Mouse (Mus musculus) left cerebral cortex, adult 8-10 months (tissue): ENCODE results near the gene Dennd6a. TPM values are rescaled to one million over a fixed set of nuclear protein-coding genes. Genes with fewer than 3 reads are reported as not detected.
"Not testable (repeated sequence)": the region's sequence is repeated elsewhere in the genome, so short reads cannot be mapped to it uniquely, and the experiment has no call there.

Experiments used
- DNase-seq, 2 experiments: peaks; one replicate each; pipeline ENCODE4 v3.0.0; 2022; ENCODE audit warnings: low spot score in 2 of 2
- total RNA-seq, 4 experiments: library from RNA; stranded (reverse); gene quantifications; 2 replicates each; pipeline ENCODE4 v1.2.4; 2022

Gene Dennd6a
- 10 to 100 TPM; 25.5 to 29.8 (median 27.5) TPM for total RNA-seq

- DNase-seq = not testable (repeated sequence)
These were observed at the start of gene Dennd6a for GRCm38 (mm10) chr14:26573556-26573955. Dennd6a (plus strand) TSS chr14:26573856.

GRCm38 (mm10) chr14:26525955-26526354 lies 47.7 kb upstream of the Dennd6a start:
- DNase-seq = no peak

GRCm38 (mm10) chr14:26528296-26528695 lies 45.4 kb upstream of the Dennd6a start:
- DNase-seq = no peak

DNA sequence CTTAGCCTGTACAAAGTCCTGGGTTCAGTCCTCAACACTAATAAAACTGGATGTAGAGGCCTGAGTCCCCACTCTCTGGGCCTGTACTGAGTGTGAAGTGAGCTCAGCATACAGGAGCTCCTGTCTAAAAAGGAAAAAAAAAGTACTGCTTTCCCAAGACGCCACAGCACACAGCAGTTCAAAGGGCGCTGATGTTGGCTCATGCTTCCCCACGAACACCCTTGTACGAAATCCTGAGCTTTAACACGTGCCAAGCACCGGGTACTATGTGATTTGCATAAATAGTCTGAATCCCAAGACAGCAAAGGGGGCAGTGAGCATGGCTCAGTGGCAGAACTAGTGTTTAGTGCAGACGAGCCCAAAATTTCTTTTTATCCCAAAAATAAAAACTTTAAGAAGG lies 43.3 kb upstream of the Dennd6a start:
- no peak for DNase-seq

DNA sequence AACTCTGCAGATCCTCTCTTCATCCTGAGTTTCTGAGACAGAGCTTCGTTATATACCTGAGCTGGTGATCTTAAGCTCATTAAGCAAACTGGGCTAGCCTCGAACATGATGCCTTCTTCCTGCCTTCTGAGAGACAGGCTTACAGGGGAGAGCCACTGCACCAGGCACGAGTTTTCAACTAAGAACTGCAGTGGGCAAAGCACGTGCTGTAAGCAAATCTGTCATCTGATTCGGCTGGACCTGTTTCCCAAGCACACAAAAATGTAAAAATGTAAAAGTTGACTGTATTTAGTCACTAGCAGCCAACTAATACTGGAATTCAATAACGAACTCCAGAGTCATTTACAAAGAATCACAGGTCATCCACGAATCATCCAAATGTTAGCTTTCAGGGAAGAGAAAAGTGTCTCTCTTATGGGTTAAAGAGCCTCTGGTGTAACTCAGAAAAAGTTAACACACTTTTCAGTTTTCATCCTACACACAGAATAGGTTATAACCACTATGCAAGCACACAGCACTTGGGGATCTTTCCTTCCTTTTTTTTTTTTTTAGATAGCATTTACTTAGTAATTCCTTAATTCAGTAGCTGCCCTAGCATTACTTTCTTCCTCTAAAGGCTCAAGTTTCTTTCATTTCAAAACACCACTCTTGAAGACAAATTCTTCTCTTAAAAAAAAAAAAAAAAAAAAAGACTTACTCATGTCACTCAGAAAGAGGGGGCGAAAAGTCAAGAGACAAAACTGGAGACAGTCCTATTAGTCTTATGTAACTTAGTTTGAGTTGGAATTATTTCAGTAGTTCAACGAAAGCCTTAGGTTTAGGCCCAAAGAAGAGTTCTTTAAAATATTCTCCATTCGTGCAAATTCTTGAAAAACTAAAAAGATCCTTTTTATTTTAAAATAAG lies 42.0 kb upstream of the Dennd6a start:
- no peak for DNase-seq

DNA sequence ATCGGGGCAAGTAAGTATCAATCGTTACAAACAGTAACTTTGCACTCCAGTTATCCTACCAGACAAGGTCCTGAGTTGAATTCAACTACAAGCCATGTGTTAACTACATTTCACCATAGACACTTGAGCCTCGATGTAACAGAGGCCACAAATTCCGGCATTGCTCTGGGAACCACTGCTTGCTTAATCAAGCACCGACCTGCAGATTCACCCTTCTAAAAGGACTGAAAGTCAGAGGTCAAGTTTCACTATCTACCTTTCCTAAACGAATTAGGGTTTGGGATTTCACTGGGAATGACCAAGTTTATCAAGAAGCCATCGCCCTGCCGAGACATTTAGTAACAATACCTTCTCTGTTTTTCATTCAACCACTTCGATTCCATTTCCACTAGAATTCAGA lies 40.9 kb upstream of the Dennd6a start:
- DNase-seq = no peak

- no peak for DNase-seq
These were observed 40.4 kb upstream of the Dennd6a start for GRCm38 (mm10) chr14:26533267-26533666.

DNA sequence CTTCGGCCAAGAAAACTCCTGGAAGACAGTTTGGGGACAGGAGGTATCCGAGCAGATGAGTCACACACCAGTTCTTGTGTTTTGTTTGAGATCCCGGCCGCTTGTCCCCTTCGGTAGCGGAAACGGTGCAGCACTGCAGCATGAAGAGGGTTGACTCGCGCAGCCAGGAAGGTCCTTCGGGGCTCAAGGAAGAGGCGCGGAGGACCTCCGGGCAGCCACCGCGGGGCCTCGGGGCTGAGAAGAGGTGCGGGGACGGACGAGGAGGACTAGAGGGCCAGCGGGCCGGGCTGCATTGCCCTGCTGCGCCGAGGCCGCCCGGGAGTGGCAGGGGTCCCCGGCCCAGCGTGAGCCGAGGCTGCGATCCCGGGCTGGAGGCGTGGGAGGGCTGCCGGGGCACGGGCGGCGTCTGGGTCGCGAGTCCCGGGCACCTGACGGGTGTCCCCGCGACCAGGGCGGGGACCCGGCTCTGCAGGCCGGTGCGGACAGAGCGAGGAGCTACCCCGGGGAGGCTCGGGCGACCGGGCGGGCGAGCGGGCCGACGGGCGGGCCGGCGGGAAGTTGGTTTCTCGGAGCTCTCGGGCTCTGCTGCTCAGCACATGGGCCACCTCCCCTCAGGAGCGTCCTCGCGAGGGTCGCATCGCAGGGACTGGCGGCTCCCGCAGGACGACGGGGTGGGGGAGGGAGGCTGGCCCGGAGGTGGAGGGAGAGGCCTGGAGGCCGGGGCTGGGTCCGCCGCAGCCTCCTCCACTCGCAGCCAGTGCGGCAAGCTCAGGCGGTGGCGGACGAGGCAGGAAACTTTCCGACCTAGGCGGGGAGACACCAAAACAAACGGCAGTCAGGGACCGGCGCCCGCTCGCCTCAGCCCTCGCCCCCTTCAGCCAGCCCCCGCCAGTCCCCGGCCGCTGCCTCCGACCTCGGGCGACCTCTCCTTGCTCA lies 39.6 kb upstream of the Dennd6a start:
- peak; percentile 19 to 24 for DNase-seq

DNA sequence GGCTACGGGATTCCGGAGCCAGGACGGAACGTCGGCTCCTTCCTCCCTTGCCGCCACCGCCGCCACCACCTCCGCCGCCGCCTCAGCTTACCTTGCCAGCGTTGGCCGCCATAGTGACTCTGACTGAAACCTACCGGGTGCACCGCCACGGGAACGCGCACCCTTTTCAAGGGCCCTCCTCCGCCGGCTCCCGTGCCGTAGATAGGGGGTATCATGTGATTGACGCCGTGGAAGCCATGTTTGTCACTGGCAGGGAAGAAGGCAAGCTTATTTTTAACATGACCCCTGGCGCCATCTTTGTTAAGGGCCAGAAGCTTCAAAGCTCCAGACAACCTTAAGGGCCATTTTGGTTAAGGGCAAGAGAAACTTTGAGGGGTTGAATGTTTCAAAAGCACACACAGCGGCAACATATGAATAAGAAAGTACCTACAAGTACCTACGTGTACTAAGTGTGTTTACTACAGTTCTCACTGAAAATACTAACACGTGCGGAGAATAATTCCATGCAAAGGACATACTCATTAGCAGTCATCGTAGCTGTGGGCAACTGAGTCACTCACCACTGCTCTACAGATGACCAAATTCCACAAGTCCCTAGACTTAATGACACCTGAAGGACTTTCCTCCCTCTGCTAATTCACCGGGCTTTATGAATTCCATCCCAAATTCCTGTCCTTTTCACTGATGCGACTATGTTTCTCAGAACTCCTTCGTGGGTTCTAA lies 38.7 kb upstream of the Dennd6a start, which contains the start of gene Slmap:
TSS of gene Slmap (minus strand) at position 175 of the 723 bp plus-strand sequence.
- DNase-seq = peak; percentile 98 to 99

GRCm38 (mm10) chr14:26539241-26539640 lies 34.4 kb upstream of the Dennd6a start:
- peak in 1 of 2 experiments; percentile 37 for DNase-seq

DNA sequence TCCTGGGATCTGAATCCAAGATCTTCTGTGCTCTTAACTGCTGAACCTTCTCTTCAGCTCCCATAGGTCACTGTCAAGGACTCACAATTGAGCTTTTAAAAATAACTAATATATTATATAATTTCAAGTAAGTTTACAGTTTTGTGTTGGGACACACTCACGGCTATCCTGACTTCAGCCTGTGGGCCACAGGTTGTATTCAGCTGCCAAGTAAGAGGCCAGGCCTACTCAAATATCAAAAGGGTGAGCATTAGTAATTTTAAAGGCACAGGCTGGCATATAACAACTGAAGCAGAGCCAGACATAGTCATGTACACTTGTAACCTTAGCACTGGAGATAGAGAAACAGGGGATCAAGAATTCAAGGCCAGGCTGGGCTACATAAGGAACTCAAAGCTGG lies 33.1 kb upstream of the Dennd6a start:
- no peak for DNase-seq

DNA sequence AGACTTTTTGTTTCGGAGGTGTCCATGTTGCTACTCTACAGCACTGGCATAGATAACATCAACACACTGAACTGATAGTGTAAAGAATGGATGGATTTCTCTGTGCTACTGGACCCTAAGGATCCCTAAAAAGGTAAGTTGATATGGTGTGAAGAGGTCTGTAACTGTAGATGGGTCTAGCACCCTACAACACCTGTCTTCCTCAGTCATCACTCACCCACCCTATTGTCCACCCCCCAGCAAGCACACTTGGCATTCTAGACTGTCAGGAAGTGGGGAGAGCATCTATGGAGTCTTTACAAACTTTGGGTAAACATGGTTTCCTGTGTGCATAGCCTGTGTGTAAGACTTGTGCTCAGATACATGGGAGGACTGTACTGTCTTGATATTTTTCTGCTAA lies 31.5 kb upstream of the Dennd6a start:
- DNase-seq = no peak

DNA sequence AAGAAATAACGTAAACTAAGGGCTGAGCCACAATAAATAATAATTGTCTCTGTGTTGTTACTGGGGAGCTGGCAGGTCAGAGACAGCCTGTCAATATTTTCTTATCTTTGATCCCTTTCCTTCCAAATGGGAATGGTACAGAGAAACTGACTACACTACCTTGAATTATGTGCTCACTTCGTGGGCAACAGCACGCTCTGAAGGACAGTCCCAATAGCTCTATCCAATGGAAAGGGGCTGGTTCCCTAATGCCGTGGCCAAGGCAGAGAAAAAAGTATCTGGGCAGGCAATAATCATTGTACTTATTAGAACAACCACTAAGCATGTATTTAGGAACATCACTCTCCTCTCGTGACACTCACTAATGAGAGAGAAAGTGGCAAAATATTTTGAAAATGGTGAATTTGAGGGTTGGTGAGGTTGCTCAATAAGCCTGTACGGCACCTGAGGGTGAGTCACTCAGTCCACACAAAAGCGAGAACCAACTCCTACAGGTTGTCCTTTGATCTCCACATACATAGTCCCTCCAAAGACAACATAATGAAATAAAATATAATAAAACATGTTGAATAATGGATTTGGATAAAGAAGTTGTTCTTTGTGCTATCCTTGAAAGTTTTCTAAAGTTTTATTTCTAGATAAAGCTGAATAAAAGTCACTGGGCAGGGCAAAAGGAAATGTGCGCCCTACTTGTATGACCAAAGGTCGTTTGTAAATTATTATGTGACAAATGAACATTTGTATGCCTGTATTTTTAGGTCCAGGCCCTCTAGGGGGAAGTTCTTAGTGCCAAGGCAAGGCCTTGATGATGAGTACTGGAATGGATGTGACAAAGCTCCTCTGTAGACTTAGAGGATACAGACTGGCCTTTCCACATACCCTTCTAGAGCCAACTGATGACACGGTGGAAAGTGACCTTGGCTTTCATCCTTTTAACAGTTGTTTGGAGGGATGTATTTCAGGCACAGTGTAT lies 25.9 kb upstream of the Dennd6a start:
- no peak for DNase-seq

- DNase-seq = no peak
These were observed 22.9 kb upstream of the Dennd6a start for GRCm38 (mm10) chr14:26550712-26551111.

- DNase-seq = no peak
These were observed 21.2 kb upstream of the Dennd6a start for GRCm38 (mm10) chr14:26552441-26552840.

DNA sequence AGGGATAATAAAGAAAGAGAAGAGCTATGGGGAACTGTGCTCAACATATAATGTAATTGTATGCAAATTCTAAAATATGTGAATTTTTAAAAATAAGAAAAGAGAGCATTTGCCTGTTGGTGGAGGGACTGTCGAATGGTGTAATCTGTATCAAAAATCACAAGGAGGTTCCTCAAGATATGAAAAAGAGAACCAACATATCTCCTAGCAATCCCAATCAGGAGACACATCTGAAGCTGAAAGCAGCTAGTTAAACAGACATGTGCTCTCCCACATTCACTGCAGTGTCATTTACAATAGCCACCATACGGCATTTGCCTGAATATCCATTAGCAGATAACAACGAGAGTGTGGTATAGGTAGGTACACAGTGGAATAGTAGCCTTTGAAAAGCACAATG lies 20.8 kb upstream of the Dennd6a start:
- DNase-seq = no peak

DNA sequence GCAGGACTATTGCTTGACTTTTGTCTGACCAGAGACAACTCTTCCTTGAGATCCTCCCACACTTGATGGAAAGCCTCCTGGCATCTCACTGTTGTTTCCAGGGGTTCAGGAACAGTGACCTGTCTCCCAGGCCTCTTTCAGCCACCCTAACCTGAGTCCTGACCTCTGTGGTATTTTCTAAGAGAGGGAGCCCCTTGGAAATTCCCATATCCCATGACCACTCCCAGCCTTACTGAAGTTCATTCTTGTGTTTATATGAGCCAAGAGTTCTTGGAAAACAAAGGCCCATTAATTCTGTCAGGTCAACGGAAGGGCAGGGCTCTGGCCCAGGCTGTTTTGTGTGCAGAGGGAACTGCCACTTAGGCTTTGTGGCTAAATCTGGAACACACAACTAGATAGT lies 16.1 kb upstream of the Dennd6a start:
- DNase-seq = no peak

- DNase-seq = peak in 1 of 2 experiments; percentile 25
These were observed 15.1 kb upstream of the Dennd6a start for GRCm38 (mm10) chr14:26558536-26558935.

DNA sequence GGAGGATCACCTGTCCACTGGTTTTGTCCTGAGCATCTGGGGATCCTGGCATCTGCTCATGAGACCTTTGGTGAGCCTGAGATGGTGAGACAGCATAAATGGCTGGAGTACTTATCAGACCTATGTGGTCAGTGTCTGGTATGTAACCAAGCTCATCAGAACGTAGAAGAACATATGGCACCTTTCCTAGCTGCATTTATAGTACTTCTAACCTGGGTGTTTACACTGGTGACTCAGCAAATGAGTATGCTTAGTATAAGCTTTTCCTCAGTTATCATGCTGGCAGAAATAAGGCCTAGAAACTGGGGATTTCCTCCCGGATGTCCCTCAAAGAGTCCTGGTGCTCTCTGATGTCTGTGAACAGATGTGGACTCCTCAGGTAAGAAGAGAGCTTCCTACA lies 11.4 kb upstream of the Dennd6a start:
- no peak for DNase-seq

GRCm38 (mm10) chr14:26569880-26570279 lies 3.8 kb upstream of the Dennd6a start:
- no peak for DNase-seq
